Mouse (Mus musculus) heart, postnatal 0 days (tissue): Measurements from ENCODE around the gene Cacna1e.

Experiments used
- CTCF ChIP-seq: IDR thresholded peaks from 2 replicates; pipeline ENCODE4 v1.5.1; 2016; ENCODE audit warnings: antibody characterized with exemption, control low read depth, low read depth
- EP300 ChIP-seq: IDR thresholded peaks from 2 replicates; pipeline ENCODE4 v1.6.1; 2016; ENCODE audit warnings: antibody characterized with exemption, low read depth

GRCm38 (mm10) chr1:154637821-154638220 lies 246.5 kb downstream of the Cacna1e start:
- TF ChIP-seq CTCF = no peak
- TF ChIP-seq EP300 = no peak
